Comparison of ENCODE assay signal across 8 mouse cellular contexts in the genomic region with DNA sequence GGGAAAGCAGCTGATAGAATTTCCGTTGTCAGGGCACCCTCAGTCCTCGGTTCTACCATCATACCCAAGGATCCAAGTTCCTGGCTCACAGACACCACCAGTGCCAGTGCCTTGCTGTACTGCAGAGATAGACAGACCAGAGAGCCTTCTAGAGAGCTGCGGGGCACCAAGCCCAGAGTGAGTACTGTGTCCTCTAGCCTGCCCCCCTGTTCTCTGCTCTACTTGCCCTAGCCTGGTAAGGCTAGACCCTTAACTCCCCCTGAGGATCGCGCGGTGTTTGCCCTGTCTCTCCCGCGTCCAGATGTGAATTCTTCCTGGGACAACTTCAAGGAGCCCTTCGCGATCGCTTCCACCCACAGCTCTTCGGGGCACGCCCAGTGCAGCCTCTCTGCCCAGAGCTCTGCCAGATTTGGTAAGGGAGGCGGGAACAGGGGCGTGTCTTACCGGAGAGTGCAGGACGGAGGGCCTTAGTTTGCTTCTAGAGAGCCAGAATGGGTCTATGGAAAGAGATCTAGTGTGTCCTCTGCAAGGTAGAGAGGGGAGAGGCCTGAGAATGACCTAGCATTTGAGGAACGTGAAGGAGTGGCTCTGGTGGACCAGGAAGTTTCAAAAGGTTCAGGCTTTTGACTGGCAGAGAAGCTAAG. TPM values are rescaled to one million over a fixed set of nuclear protein-coding genes. Genes with fewer than 3 reads are reported as not detected.
DNase-seq lines count a peak whose midpoint lies in the region; ATAC-seq lines count a peak whose summit lies in the region.

No protein-coding gene starts in this region.

- intact Hi-C loops in heart, postnatal 36 days (cut with DNase I) = no loop called here

- ATAC-seq in kidney, embryonic 14.5 days (ENCODE audit: low FRiP score, low TSS enrichment) = no peak

- peak; percentile 54 for DNase-seq in kidney, adult 18-20 months
- DNase-seq in adrenal gland, postnatal 25 days = peak; percentile 71
- DNase-seq in heart, postnatal 36 days = peak; percentile 31 to 42
- peak; percentile 80 to 82 for DNase-seq in lung, adult 18-20 months
- DNase-seq in adipocyte (ENCODE audit: low spot score) = no peak
- DNase-seq in spleen, adult 18-20 months = no peak
- DNase-seq in thymus, postnatal 10 days (ENCODE audit: low spot score in 2 of 2) = no peak

- H3K27me3 ChIP-seq in kidney, embryonic 14.5 days (ENCODE audit: control insufficient read depth, insufficient read depth, low read length) = peaks cover 41% of the 10 kb centered on the region

- H3K9ac ChIP-seq in kidney, embryonic 14.5 days (ENCODE audit: low read depth, low read length) = no peak overlapping the region

- H3K4me2 ChIP-seq in kidney, embryonic 14.5 days (replicated peaks; ENCODE audit: low read depth, low read length) = no peak overlapping the region

- peaks cover 3% of the 10 kb centered on the region; the same call in 1 of the 2 replicates for H3K36me3 ChIP-seq in kidney, embryonic 14.5 days (ENCODE audit: control insufficient read depth, insufficient read depth, low read length)

- no peak overlapping the region for H3K4me3 ChIP-seq in kidney, embryonic 14.5 days (ENCODE audit: low read length)

- no peaks in the 10 kb centered on the region for H3K4me1 ChIP-seq in kidney, embryonic 14.5 days (ENCODE audit: control insufficient read depth, insufficient read depth, low read length)

- WGBS in kidney, embryonic 14.5 days = 8% methylated on average over 18 of the region's 18 CpGs

- no peak overlapping the region for H3K27ac ChIP-seq in kidney, embryonic 14.5 days (ENCODE audit: low read depth, low read length)

- H3K9me3 ChIP-seq in kidney, embryonic 14.5 days (ENCODE audit: control insufficient read depth, low read length) = no peaks in the 10 kb centered on the region

RNA-seq across cellular contexts. Expression of a gene that starts 5.9 kb away (rescaled TPM):
- polyA plus RNA-seq in kidney, embryonic 14.5 days (2014; fragmentation: Nextera tagmentation; extraction: Ambion mirVana) = 0.16 TPM in 1 of 2 replicates, not detected in the other
- total RNA-seq in adrenal gland, postnatal 25 days (2021) = not detected in 2 replicates
- not detected for total RNA-seq in heart, postnatal 36 days (2021)

RNA-seq across cellular contexts. Expression of a gene that starts 15.6 kb away (rescaled TPM):
- 0.21 and 0.35 TPM in 2 replicates for polyA plus RNA-seq in kidney, embryonic 14.5 days (2014; fragmentation: Nextera tagmentation; extraction: Ambion mirVana)
- 1.3 and 3.0 TPM in 2 replicates for total RNA-seq in adrenal gland, postnatal 25 days (2021)
- under 1 TPM; 0.11 to 0.14 TPM for total RNA-seq in heart, postnatal 36 days (2021)

RNA-seq across cellular contexts. Expression of a gene that starts 16.5 kb away (rescaled TPM):
- polyA plus RNA-seq in kidney, embryonic 14.5 days (2014; fragmentation: Nextera tagmentation; extraction: Ambion mirVana) = not detected in 2 replicates
- total RNA-seq in adrenal gland, postnatal 25 days (2021) = 4.4 TPM in 1 of 2 replicates, not detected in the other
- total RNA-seq in heart, postnatal 36 days (2021) = 1 to 10 TPM in 1 of 2 experiments, not detected in 1; 1.0 TPM

RNA-seq across cellular contexts. Expression of a gene that starts 16.7 kb away (rescaled TPM):
- 965 and 1,048 TPM in 2 replicates for polyA plus RNA-seq in kidney, embryonic 14.5 days (2014; fragmentation: Nextera tagmentation; extraction: Ambion mirVana)
- 496 and 624 TPM in 2 replicates for total RNA-seq in adrenal gland, postnatal 25 days (2021)
- 100 to 1,000 TPM; 633 to 676 TPM for total RNA-seq in heart, postnatal 36 days (2021)

RNA-seq across cellular contexts. Expression of a gene that starts 16.8 kb away (rescaled TPM):
- polyA plus RNA-seq in kidney, embryonic 14.5 days (2014; fragmentation: Nextera tagmentation; extraction: Ambion mirVana) = 143 and 154 TPM in 2 replicates
- total RNA-seq in adrenal gland, postnatal 25 days (2021) = 101 and 159 TPM in 2 replicates
- 10 to 100 TPM; 48.6 to 56.7 TPM for total RNA-seq in heart, postnatal 36 days (2021)

Comparison
In these comparisons a context has a peak if more than half of its experiments do, and no peak if none do; other contexts are left out.
1. DNase-seq: peak in kidney, adult 18-20 months (single experiment), adrenal gland, postnatal 25 days (single experiment), heart, postnatal 36 days (2 of 2) and lung, adult 18-20 months (2 of 2); none in adipocyte (single experiment), spleen, adult 18-20 months (0 of 2) and thymus, postnatal 10 days (0 of 2).